Mouse (Mus musculus) liver, adult 10 weeks (tissue): ENCODE results near the gene Skap2. TPM values are rescaled to one million over a fixed set of nuclear protein-coding genes. Genes with fewer than 3 reads are reported as not detected.

Experiments used
- polyA plus RNA-seq: library from polyadenylated mRNA; stranded (reverse); fragments of 350-450 nt; fragmentation: Illumina TruSeq; extraction: RNeasy Lipid Tissue Mini Kit (QIAGEN cat#74804); gene quantifications from one replicate; pipeline ENCODE4 v1.2.3, GENCODE M21; 2014; ENCODE audit warnings: low read depth, low replicate concordance

The Skap2 gene
- polyA plus RNA-seq: 33.2 TPM

DNA sequence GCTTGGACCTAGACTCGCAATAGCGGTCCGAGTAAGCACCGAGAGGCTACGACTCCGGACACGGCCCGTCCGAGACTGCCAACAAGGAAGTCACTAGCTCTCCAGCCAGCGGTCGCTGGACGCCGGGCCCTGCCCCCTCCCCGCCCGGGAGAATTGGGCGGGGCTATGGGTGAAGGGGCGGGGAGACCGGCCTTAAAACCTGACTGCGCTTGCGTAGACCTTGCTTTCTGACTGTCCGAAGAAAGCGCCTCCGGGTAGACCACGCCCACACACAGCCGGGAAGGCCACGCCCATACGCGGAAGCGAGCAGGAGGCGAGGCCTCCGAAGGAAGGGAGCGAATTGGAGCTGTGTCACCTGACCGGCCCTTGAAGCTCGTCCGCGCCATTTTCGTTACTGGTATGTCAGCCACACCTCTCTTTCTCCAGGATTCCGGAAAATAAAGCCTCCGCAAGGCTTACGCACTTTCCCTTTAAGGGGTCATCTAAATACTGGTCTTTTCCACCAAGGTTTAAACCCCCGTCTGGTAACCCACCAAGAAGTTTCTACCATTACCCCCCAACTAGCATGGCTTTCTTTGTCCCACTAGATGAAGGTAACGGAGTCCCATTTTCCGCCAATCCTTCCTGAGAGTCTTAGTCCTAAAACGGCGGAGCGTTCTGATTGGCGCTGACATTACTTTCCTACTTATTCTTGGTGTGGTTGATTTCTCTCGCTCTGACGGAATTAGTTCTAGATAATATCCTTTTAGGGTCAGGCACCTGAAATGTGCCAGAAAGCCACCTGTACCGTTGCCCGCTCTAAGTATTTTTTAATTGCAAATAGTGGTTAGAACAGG, at the start of gene Skap2:
TSS of gene Skap2 (minus strand) at position 141 of the 836 bp plus-strand sequence.

Other genes starting within 250 kb of the Skap2 start
- not detected for gene Hoxa1, start 145.8 kb upstream of the Skap2 start, polyA plus RNA-seq
- gene Hoxa2, start 152.3 kb upstream of the Skap2 start, polyA plus RNA-seq: 0.58 TPM
- gene 5730596B20Rik, start 164.9 kb upstream of the Skap2 start, polyA plus RNA-seq: 0.13 TPM
- not detected for gene Hoxa4, start 179.2 kb upstream of the Skap2 start, polyA plus RNA-seq
- 0.61 TPM for gene Hoxa5, start 192.0 kb upstream of the Skap2 start, polyA plus RNA-seq
- not detected for gene Hoxa6, start 196.2 kb upstream of the Skap2 start, polyA plus RNA-seq
- gene Hoxa3, start 200.8 kb upstream of the Skap2 start, polyA plus RNA-seq: 0.53 TPM
- gene Gm28308, start 200.8 kb upstream of the Skap2 start, polyA plus RNA-seq: not detected
- not detected for gene Hoxa7, start 209.3 kb upstream of the Skap2 start, polyA plus RNA-seq
- gene Hoxa9, start 218.5 kb upstream of the Skap2 start, polyA plus RNA-seq: not detected
- not detected for gene Hoxa10, start 228.3 kb upstream of the Skap2 start, polyA plus RNA-seq
- not detected for gene Hoxa11, start 233.3 kb upstream of the Skap2 start, polyA plus RNA-seq
- not detected for gene Hoxa13, start 248.3 kb upstream of the Skap2 start, polyA plus RNA-seq